Mouse (Mus musculus) hindbrain, embryonic 11.5 days (tissue): ENCODE results near the gene Kctd18. TPM values are rescaled to one million over a fixed set of nuclear protein-coding genes. Genes with fewer than 3 reads are reported as not detected.

Source experiments
- ATAC-seq: fragments of 200-750 bp; cut with Nextera tagmentation; 2 replicates; pipeline ENCODE4 v1.8.0; 2017; ENCODE audit warnings: mild to moderate bottlenecking, moderate TSS enrichment, moderate library complexity; ENCODE audit not compliant: low FRiP score
- DNase-seq: peaks from one replicate; pipeline ENCODE4 v3.0.0-alpha.2; 2015; ENCODE audit warnings: low spot score
- H3K27ac ChIP-seq: fragments of 300-500 bp; sonication (generic); 2 replicates; pipeline ENCODE4 v1.5.1; 2014; ENCODE audit warnings: mild to moderate bottlenecking, low read depth, low read length
- H3K27me3 ChIP-seq: fragments of 300-500 bp; sonication (generic); 2 replicates; pipeline ENCODE4 v1.6.1; 2014; ENCODE audit warnings: mild to moderate bottlenecking, low read length, moderate library complexity, mixed read lengths; ENCODE audit not compliant: control insufficient read depth, insufficient read depth
- H3K36me3 ChIP-seq: fragments of 300-500 bp; sonication (generic); 2 replicates; pipeline ENCODE4 v1.6.1; 2014; ENCODE audit warnings: mild to moderate bottlenecking, low read length, moderate library complexity, mixed read lengths; ENCODE audit not compliant: control insufficient read depth, insufficient read depth
- H3K4me1 ChIP-seq: fragments of 300-500 bp; sonication (generic); replicated peaks from 2 replicates; pipeline ENCODE4 v1.6.1; 2014; ENCODE audit warnings: low read length, mixed read lengths; ENCODE audit not compliant: control insufficient read depth, insufficient read depth
- H3K4me2 ChIP-seq: fragments of 300-500 bp; sonication (generic); replicated peaks from 2 replicates; pipeline ENCODE4 v1.6.1; 2014; ENCODE audit warnings: mild to moderate bottlenecking, low read depth, low read length
- H3K4me3 ChIP-seq: fragments of 300-500 bp; sonication (generic); 2 replicates; pipeline ENCODE4 v1.5.1; 2014; ENCODE audit warnings: low read depth, low read length
- H3K9ac ChIP-seq: fragments of 300-500 bp; sonication (generic); 2 replicates; pipeline ENCODE4 v1.6.1; 2014; ENCODE audit warnings: low read depth, low read length
- H3K9me3 ChIP-seq: fragments of 300-500 bp; sonication (generic); 2 replicates; pipeline ENCODE4 v1.6.1; 2016; ENCODE audit warnings: low read length; ENCODE audit not compliant: control insufficient read depth
- WGBS: fragments of 180-500 bp; shearing (Covaris S2); extraction: QIAGEN DNeasy Blood & Tissue Kit; methylation state at CpG from one replicate; pipeline ENCODE4 v1.1.7; 2014; 5-methylcytosine and 5-hydroxymethylcytosine counted together
- polyA plus RNA-seq: library from polyadenylated mRNA; unstranded; fragments of >200 nt; fragmentation: Nextera tagmentation; extraction: Ambion mirVana; gene quantifications from 2 replicates; pipeline ENCODE4 v1.2.1, GENCODE M21; 2014

Kctd18 gene
- polyA plus RNA-seq, 1 experiment from 2014 or later, result 19.3 TPM

DNA sequence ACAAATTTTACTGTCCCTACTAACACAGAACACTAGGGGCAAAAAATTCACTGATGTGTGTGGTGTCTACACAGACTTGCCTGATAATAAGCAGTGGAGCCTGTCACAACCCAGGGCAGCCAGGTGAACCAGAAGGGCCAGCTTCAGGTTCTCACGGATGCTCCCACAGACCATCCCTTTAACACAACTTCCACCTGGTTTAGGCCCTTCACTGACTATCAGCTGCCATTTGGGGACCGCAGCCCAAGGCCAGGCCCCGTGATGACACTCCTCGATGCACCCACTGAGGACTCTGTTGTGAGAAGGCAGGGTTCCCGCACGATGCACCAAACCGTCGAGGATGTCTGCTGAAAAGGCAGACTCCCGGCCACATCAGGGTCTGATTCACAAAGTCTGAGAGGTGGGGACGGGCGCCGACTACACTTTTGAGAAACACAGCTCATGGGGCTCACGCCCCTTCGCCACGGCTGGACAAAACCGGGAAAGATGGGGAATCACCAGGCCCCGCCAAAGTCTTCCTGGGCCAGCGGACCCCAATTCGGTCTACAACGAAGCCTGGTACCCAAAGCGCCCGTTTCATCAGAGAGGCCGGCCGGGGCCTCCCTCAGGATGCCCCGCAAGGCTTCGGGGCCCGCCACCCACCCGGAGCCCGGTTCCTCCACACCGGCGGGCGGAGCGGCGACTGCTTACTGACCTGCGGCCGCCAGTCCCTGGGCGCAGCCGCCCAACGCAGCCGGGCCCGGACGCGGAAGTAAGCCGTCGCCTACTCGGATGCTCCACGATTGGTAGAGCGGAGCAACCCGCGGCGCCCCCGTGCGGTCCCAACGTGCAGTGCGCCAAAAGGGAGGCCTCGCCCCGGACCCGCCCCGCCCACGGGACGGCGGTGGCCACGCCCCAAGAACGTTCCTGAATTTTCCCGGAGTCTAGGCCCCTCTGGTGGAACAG lies 49.2 kb downstream of the Kctd18 start:
- no peaks in the 10 kb centered on the region for H3K9me3 ChIP-seq
- peak; percentile 98 for DNase-seq
- peak overlapping the region; percentile 66 for H3K4me3 ChIP-seq
- peak overlapping the region; percentile 60 for H3K27ac ChIP-seq
- peak overlapping the region; percentile 60 for H3K4me2 ChIP-seq
- no peaks in the 10 kb centered on the region for H3K36me3 ChIP-seq
- peak overlapping the region; percentile 79 for H3K9ac ChIP-seq
- ATAC-seq, result peak; percentile 97
- H3K4me1 ChIP-seq, result no peaks in the 10 kb centered on the region
- under 1% methylated on average over 65 of the region's 65 CpGs for WGBS
- H3K27me3 ChIP-seq, result no peaks in the 10 kb centered on the region

DNA sequence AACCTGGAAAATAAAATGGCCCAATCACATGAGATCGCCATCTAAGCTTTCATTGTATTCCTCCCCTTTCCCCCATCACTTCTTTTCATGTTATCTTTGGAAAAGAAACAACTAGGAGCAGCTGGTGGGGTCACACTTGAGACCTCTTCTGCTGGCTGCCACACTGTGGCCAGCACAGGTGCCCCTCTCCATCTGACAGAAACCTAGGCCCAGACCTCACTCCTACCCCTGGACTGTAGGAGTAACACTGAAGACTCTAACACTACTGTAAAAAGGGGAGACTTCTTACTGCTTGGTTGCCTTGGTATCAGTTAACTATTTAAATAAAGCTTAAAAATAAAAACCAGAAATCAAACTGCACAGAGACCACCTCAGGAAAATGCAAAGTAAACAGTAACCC lies 63.0 kb downstream of the Kctd18 start:
- Histone ChIP-seq H3K36me3 (0 out of 2 replicates have a peak, but pooled peaks cover under 1% of the 10 kb centered on the region), H3K9me3 (no peaks in the 10 kb centered on the region), H3K4me3 (no peak overlapping the region)

DNA sequence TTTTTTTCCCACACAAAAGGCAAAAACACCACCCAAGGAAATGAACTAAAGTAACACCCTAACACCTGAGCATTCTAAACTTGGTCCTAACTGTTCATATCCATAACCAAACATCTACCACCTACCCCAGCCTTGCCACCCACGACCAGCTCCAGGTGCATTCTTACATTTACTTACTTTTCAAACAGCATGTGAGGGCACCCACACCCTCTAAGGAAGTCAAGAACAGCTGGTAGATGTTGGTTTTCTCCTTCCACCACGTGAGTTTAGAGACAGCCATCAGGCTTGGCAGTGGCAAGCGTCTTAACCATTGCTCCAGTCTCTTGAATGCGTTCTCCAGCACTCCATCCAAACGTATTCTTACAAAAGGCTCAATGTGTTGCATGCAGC lies 64.4 kb downstream of the Kctd18 start:
- ATAC-seq (no peak), DNase-seq (no peak)
- Histone ChIP-seq H3K4me3 (no peak overlapping the region), H3K36me3 (no peaks in the 10 kb centered on the region), H3K27me3 (no peaks in the 10 kb centered on the region), H3K4me2 (no peak overlapping the region), H3K4me1 (no peaks in the 10 kb centered on the region), H3K9ac (no peak overlapping the region), H3K27ac (no peak overlapping the region), H3K9me3 (no peaks in the 10 kb centered on the region)
- WGBS, result 90% methylated on average over 5 of the region's 5 CpGs

More for the DNA sequence above, 63.0 kb downstream of the Kctd18 start:
- Histone ChIP-seq H3K27me3 (no peaks in the 10 kb centered on the region), H3K9ac (no peak overlapping the region), H3K27ac (no peak overlapping the region), H3K4me2 (no peak overlapping the region), H3K4me1 (no peaks in the 10 kb centered on the region)
- no peak for ATAC-seq
- 87% methylated on average over 1 of the region's 1 CpGs for WGBS
- DNase-seq, result no peak

DNA sequence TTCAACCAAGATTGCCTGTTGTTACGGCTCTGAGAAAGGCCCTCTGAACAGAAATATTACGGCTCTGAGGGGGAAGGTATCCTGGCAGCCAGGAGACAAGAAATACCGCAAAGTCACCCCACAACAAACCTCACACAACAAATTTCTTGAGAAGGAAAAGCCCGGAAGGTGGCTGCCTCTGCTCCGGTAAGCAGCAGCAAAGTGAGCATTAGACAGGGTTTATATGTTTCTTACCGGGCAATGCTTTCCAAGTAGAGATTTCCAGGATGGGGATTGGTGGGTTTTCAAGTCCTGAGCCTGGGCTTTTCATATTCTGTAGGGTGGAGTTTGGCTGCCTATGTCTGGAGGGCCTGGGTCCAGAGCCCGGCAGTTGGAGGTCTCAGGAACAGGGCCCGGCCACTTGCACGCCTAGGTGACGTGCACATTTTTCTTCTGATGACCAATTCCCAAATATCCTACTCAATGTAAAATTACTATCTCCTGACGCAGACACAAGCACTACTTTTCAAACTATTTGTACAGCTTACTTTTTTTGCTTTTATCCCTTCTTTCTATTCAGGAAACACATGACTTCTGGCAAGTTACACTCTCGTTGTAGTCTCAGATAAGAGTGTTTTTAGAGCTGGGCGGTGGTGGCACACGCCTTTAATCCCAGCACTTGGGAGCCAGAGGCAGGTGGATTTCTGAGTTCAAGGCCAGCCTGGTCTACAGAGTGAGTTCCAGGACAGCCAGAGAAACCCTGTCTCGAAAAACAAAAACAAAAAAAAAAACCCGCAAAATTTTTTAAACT lies 65.0 kb downstream of the Kctd18 start:
- Histone ChIP-seq H3K4me3 (no peak overlapping the region), H3K27ac (no peak overlapping the region), H3K27me3 (no peaks in the 10 kb centered on the region), H3K4me1 (no peaks in the 10 kb centered on the region), H3K36me3 (no peaks in the 10 kb centered on the region), H3K4me2 (no peak overlapping the region), H3K9ac (no peak overlapping the region), H3K9me3 (no peaks in the 10 kb centered on the region)
- DNase-seq (no peak), ATAC-seq (no peak)
- 88% methylated on average over 16 of the region's 16 CpGs for WGBS

DNA sequence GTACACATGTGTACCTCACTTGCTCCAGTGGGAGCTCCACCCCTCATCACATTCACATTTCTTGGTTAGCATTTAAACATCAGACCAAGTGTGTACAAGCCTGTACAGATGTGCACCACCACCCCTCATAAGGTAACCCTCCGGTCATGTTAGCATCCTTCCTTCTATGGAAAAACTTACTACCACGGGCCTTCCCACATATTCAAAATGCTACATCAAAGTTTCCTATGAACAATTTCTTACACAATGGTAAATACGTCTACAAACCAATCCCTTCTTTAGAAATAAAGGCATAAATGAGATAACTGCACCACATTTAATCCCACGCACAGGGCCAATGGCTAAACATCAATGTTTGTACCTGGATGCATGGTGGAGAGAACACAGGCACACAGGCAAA lies 66.2 kb downstream of the Kctd18 start:
- no peak for ATAC-seq
- H3K4me3 ChIP-seq, result no peak overlapping the region
- H3K27me3 ChIP-seq, result no peaks in the 10 kb centered on the region
- no peak overlapping the region for H3K4me2 ChIP-seq
- H3K9ac ChIP-seq, result no peak overlapping the region
- no peaks in the 10 kb centered on the region for H3K36me3 ChIP-seq
- no peaks in the 10 kb centered on the region for H3K9me3 ChIP-seq
- H3K4me1 ChIP-seq, result no peaks in the 10 kb centered on the region
- WGBS, result 95% methylated on average over 4 of the region's 4 CpGs
- no peak overlapping the region for H3K27ac ChIP-seq
- DNase-seq, result no peak

DNA sequence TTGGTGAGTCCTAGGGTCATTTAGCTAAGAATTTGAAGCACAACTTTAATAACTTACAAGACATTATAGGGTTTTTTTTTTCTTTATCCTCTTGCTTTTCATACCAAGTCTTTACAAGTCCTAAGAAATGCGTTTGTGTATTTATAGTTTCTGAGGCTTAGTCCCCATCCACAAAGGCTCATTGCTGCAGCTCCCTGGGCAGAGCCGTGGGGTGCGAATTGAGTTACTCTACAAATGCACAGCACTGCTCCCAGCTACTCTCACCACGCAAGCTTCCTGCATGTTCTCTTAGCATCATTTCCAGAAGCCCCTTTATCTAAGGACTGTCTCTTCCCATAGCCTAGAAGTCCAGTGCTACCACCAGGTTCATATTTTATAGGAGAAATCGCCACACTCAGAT lies 69.0 kb downstream of the Kctd18 start:
- Histone ChIP-seq H3K36me3 (no peaks in the 10 kb centered on the region), H3K4me1 (no peaks in the 10 kb centered on the region), H3K9ac (no peak overlapping the region), H3K4me3 (no peak overlapping the region), H3K27me3 (no peaks in the 10 kb centered on the region), H3K9me3 (no peaks in the 10 kb centered on the region), H3K27ac (no peak overlapping the region), H3K4me2 (no peak overlapping the region)
- 68% methylated on average over 5 of the region's 5 CpGs for WGBS
- no peak for ATAC-seq
- no peak for DNase-seq

DNA sequence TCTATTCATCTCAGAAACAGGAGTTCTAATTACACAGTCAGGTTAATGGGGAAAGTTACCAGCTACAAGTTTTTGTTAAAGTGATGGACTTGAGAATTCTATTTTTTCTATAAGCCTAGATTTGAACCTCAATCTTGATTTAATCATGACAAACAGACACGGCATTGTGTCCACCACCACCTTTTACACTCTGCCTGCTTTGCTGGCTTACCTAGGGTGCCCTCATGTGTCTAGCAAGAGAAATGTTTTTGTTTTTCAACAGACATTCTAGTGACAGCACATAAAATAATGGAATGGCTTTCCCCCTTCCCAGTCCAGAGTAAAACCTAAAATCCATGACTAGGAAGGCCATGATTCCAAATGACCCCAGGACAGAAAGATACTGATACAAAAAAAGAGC lies 69.6 kb downstream of the Kctd18 start:
- DNase-seq (peak; percentile 34), ATAC-seq (0 out of 2 replicates have a peak, but pooled peaks have one; percentile 54)
- Histone ChIP-seq H3K27me3 (no peaks in the 10 kb centered on the region), H3K9me3 (no peaks in the 10 kb centered on the region), H3K9ac (no peak overlapping the region), H3K27ac (no peak overlapping the region), H3K4me2 (no peak overlapping the region), H3K4me3 (no peak overlapping the region), H3K36me3 (no peaks in the 10 kb centered on the region), H3K4me1 (no peaks in the 10 kb centered on the region)
- WGBS, result 10% methylated on average over 1 of the region's 1 CpGs

GRCm38 (mm10) chr1:57947552-57948347 lies 71.0 kb downstream of the Kctd18 start:
- H3K9me3 ChIP-seq, result no peaks in the 10 kb centered on the region
- H3K4me1 ChIP-seq, result no peaks in the 10 kb centered on the region
- no peaks in the 10 kb centered on the region for H3K36me3 ChIP-seq
- no peak overlapping the region for H3K9ac ChIP-seq
- no peak for ATAC-seq
- H3K27ac ChIP-seq, result no peak overlapping the region
- no peak overlapping the region for H3K4me2 ChIP-seq
- 40% methylated on average over 2 of the region's 2 CpGs for whole genome bisulfite sequencing
- H3K27me3 ChIP-seq, result no peaks in the 10 kb centered on the region
- no peak overlapping the region for H3K4me3 ChIP-seq
- no peak for DNase-seq
